Mouse (Mus musculus) stomach, postnatal 0 days (tissue): ENCODE data around the gene Cdc42bpa. TPM values are rescaled to one million over a fixed set of nuclear protein-coding genes. Genes with fewer than 3 reads are reported as not detected.

Experiments used
- ATAC-seq: fragments of 200-750 bp; cut with Nextera tagmentation; 2 replicates; pipeline ENCODE4 v1.8.0; 2017; ENCODE audit not compliant: low FRiP score, low TSS enrichment
- DNase-seq: peaks from one replicate; pipeline ENCODE4 v3.0.0-alpha.2; 2016; ENCODE audit warnings: low spot score
- H3K27ac ChIP-seq: fragments of 300-500 bp; sonication (generic); replicated peaks from 2 replicates; pipeline ENCODE4 v1.5.1; 2014; ENCODE audit warnings: mild to moderate bottlenecking, control low read depth
- H3K27me3 ChIP-seq: fragments of 300-500 bp; sonication (generic); 2 replicates; pipeline ENCODE4 v1.6.1; 2014; ENCODE audit warnings: low read length; ENCODE audit not compliant: control insufficient read depth, insufficient read depth
- H3K36me3 ChIP-seq: fragments of 300-500 bp; sonication (generic); 2 replicates; pipeline ENCODE4 v1.6.1; 2014; ENCODE audit warnings: low read length, mixed read lengths; ENCODE audit not compliant: control insufficient read depth, insufficient read depth
- H3K4me1 ChIP-seq: fragments of 300-500 bp; sonication (generic); replicated peaks from 2 replicates; pipeline ENCODE4 v1.6.1; 2014; ENCODE audit warnings: antibody characterized with exemption; ENCODE audit not compliant: control insufficient read depth, insufficient read depth
- H3K4me2 ChIP-seq: fragments of 300-500 bp; sonication (generic); replicated peaks from 2 replicates; pipeline ENCODE4 v1.6.1; 2014; ENCODE audit warnings: low read depth, mild to moderate bottlenecking, control low read depth, moderate library complexity
- H3K4me3 ChIP-seq: fragments of 300-500 bp; sonication (generic); 2 replicates; pipeline ENCODE4 v1.5.1; 2014; ENCODE audit warnings: low read depth, low read length, control low read depth
- H3K9ac ChIP-seq: fragments of 300-500 bp; sonication (generic); 2 replicates; pipeline ENCODE4 v1.6.1; 2014; ENCODE audit warnings: mild to moderate bottlenecking, low read length, control low read depth, mixed read lengths
- H3K9me3 ChIP-seq: fragments of 300-500 bp; sonication (generic); 2 replicates; pipeline ENCODE4 v1.6.1; 2016; ENCODE audit warnings: low read length; ENCODE audit not compliant: control insufficient read depth
- CTCF ChIP-seq: IDR thresholded peaks from 2 replicates; pipeline ENCODE4 v1.5.1; 2016; ENCODE audit warnings: antibody characterized with exemption, low read depth, mild to moderate bottlenecking, moderate library complexity
- EP300 ChIP-seq: optimal IDR thresholded peaks from 2 replicates; pipeline ENCODE3; 2016; ENCODE audit warnings: antibody characterized with exemption
- WGBS: fragments of 180-500 bp; shearing (Covaris S2); extraction: QIAGEN DNeasy Blood & Tissue Kit; methylation state at CpG from one replicate; pipeline ENCODE4 v1.1.7; 2014; 5-methylcytosine and 5-hydroxymethylcytosine counted together
- polyA plus RNA-seq: library from polyadenylated mRNA; unstranded; fragments of >200 nt; fragmentation: Nextera tagmentation; extraction: Ambion mirVana; gene quantifications from 2 replicates; pipeline ENCODE4 v1.2.1, GENCODE M21; 2015

The Cdc42bpa gene
- polyA plus RNA-seq, 1 experiment from 2014 or later, result 8.0 TPM

DNA sequence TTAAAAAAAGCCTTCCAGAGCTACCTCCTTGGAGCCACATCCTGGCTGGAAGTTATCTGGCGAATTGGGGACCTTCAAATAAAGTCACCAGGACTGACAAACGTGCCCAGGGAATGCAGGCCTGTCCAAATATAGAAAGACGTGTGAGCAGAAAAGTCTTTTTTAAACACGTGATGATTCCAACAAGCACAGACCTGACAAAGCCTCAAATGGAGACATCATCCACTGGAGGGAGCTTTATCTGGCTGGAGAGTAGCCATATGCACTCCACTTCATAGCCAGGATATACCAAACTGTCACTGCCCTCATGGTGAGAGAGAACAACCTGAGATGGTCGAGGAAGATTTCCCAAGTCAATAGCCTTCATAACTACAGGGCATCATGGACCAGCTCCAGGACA is 225.6 kb downstream of the Cdc42bpa start:
- Histone ChIP-seq H3K4me1 (peaks cover 6% of the 10 kb centered on the region; the same call in 1 of the 2 replicates), H3K27ac (0 out of 2 replicates have a peak overlapping the region, but pooled peaks have one; percentile 30), H3K4me3 (no peak overlapping the region), H3K4me2 (no peak overlapping the region), H3K27me3 (no peaks in the 10 kb centered on the region), H3K9me3 (no peaks in the 10 kb centered on the region), H3K9ac (no peak overlapping the region), H3K36me3 (no peaks in the 10 kb centered on the region)
- 44% methylated on average over 5 of the region's 5 CpGs for WGBS
- ATAC-seq, result no peak
- TF ChIP-seq CTCF (peak; percentile 52), EP300 (no peak)
- no peak for DNase-seq

DNA sequence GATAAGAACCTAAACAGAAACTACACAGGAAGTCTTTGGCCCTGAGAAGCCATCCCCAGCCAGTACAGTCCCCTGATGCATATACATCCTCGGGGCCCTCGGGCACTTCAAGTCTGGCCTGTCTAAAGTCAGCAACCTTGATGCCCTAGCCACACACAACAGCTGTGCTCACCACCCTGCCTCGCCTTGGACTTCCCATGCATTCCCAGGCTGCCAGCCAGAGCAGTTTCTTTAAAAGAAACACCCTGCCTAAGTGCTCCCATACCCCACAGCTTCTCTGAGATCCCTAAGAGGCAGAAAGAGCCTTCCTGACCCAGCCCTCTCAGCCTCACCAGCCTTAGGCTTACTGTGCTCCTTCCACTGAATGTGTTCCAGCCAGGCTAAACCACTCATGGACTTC is 226.1 kb downstream of the Cdc42bpa start:
- H3K27me3 ChIP-seq, result no peaks in the 10 kb centered on the region
- H3K4me3 ChIP-seq, result no peak overlapping the region
- H3K27ac ChIP-seq, result no peak overlapping the region
- H3K36me3 ChIP-seq, result no peaks in the 10 kb centered on the region
- peaks cover 6% of the 10 kb centered on the region; the same call in 1 of the 2 replicates for H3K4me1 ChIP-seq
- no peak overlapping the region for H3K4me2 ChIP-seq
- DNase-seq (no peak), ATAC-seq (no peak)
- TF ChIP-seq EP300 (no peak), CTCF (no peak)
- H3K9me3 ChIP-seq, result no peaks in the 10 kb centered on the region
- 65% methylated on average over 3 of the region's 3 CpGs for WGBS
- no peak overlapping the region for H3K9ac ChIP-seq

DNA sequence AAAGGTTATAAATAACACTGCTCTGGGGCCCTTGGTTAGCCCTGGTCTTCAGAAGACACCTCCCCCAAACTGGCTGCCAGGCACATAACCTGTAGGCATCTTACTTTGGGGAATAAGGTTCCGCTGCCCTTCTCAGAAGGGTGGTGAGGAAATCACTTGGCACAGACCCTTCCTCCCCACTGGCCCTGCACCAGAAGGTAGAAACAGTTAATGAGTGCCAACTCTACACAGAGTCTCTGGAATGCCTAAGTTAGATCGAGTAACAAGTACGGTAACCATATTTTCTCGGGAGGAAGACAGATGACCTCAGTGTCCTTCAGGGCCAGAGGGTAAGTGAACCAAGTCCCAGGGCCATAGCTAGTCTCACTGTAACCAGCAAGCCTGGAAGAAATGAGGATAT is 228.7 kb downstream of the Cdc42bpa start:
- Histone ChIP-seq H3K36me3 (no peaks in the 10 kb centered on the region), H3K4me1 (peaks cover 6% of the 10 kb centered on the region; the same call in 1 of the 2 replicates), H3K27me3 (no peaks in the 10 kb centered on the region), H3K9ac (no peak overlapping the region), H3K4me3 (no peak overlapping the region), H3K9me3 (no peaks in the 10 kb centered on the region), H3K4me2 (no peak overlapping the region), H3K27ac (no peak overlapping the region)
- 78% methylated on average over 4 of the region's 4 CpGs for WGBS
- DNase-seq, result no peak
- no peak for TF ChIP-seq EP300
- TF ChIP-seq CTCF, result no peak
- ATAC-seq, result no peak

DNA sequence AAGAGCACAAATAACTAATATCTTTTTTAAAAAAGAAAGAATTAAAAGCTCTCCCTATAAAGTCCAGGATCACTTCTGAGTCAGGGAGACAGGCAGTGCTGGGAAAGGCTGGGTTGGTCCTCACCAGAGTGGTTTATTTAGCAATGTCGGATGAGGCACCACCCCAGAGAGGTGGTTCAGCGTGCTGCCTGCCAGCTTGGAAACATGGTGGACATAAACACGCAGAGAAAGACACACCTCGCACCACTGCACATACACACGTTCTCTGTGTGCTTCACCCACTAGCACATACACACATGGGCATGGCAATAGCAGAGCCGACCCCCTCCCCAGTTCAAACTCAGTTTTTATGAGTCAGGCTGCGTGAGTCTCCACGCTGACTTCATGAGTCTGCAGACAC is 230.8 kb downstream of the Cdc42bpa start:
- ATAC-seq, result no peak
- Histone ChIP-seq H3K4me1 (peaks cover 5% of the 10 kb centered on the region; the same call in 1 of the 2 replicates), H3K27me3 (no peaks in the 10 kb centered on the region), H3K4me2 (no peak overlapping the region), H3K9ac (no peak overlapping the region), H3K27ac (no peak overlapping the region), H3K36me3 (no peaks in the 10 kb centered on the region), H3K4me3 (no peak overlapping the region), H3K9me3 (no peaks in the 10 kb centered on the region)
- TF ChIP-seq EP300 (no peak), CTCF (no peak)
- no peak for DNase-seq
- 72% methylated on average over 8 of the region's 8 CpGs for WGBS

DNA sequence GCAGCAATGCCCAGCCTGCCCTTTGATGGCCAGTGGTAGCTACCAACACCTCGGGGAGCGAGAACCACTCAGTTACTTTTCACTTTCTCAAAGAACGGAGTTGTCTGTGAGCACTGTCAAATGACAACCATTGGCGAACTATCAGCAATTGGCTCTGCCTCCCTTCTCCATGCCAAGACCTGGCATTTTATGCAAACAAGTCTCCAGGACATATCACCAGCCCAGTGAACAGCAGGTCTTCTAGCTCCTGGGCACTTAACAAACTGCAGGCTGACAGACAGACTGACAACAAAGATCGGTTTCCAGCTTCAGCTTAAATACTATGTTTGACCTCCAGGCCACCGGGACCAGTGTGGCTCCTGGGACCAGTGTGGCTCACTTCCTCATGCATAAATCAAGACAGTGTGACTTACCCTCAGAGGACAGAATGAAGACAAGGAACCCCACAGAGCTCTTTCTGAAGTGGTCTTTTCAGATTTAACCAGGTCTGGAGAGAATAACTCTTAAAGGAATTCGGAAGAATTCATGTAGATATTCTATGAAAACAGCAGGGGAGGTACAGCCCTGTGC is 231.5 kb downstream of the Cdc42bpa start:
- ATAC-seq (no peak), DNase-seq (no peak)
- Histone ChIP-seq H3K4me2 (no peak overlapping the region), H3K27me3 (no peaks in the 10 kb centered on the region), H3K9ac (no peak overlapping the region), H3K36me3 (no peaks in the 10 kb centered on the region), H3K4me3 (no peak overlapping the region), H3K4me1 (peaks cover 5% of the 10 kb centered on the region; the same call in 1 of the 2 replicates), H3K9me3 (no peaks in the 10 kb centered on the region), H3K27ac (no peak overlapping the region)
- no peak for TF ChIP-seq CTCF
- no peak for TF ChIP-seq EP300
- 71% methylated on average over 7 of the region's 7 CpGs for WGBS

DNA sequence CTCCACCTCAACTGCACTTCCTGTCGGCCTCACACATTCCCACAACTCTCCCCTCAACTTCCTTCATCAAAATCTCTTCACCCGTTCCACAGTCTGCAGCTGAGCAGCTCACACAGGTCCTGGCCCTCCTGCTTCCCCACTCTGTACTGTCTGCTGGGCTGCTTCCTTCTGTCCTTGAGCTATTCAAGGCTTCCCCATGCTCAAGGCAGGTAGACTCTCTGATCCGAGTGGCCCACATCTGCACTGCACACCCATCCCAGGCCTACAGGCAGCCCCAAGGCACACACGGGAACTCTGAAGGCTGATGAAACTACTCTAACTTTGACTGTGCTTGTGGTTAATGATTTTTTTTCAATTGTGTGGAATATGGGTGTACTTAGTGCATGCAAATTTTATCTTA is 232.6 kb downstream of the Cdc42bpa start:
- Histone ChIP-seq H3K9me3 (no peaks in the 10 kb centered on the region), H3K36me3 (no peaks in the 10 kb centered on the region), H3K9ac (no peak overlapping the region), H3K27me3 (no peaks in the 10 kb centered on the region), H3K27ac (no peak overlapping the region), H3K4me1 (peaks cover 5% of the 10 kb centered on the region; the same call in 1 of the 2 replicates), H3K4me3 (no peak overlapping the region), H3K4me2 (no peak overlapping the region)
- no peak for TF ChIP-seq EP300
- no peak for TF ChIP-seq CTCF
- no peak for ATAC-seq
- DNase-seq, result no peak
- WGBS, result 53% methylated on average over 4 of the region's 4 CpGs
